Mouse (Mus musculus) embryonic facial prominence, embryonic 11.5 days (tissue): ENCODE measurements at regions not wholly inside any gene's neighbourhood (a gene's known extent, or its start where the extent isn't known, plus 50 kb on each side); places are given as distances from the start of the nearest gene placed in this dataset.

Experiments
- ATAC-seq: fragments of 200-750 bp; cut with Nextera tagmentation; replicated peaks from 2 replicates; pipeline ENCODE4 v1.8.0; 2017; ENCODE audit warnings: low read depth; ENCODE audit not compliant: insufficient number of reproducible peaks, low FRiP score, low TSS enrichment
- DNase-seq: peaks from one replicate; pipeline ENCODE4 v3.0.0-alpha.2; 2015; ENCODE audit warnings: low spot score
- H3K27ac ChIP-seq: fragments of 300-500 bp; sonication (generic); replicated peaks from 2 replicates; pipeline ENCODE4 v1.5.1; 2014; ENCODE audit warnings: mild to moderate bottlenecking, low read depth, low read length, control low read depth
- H3K27me3 ChIP-seq: fragments of 300-500 bp; sonication (generic); 2 replicates; pipeline ENCODE4 v1.6.1; 2014; ENCODE audit warnings: mild to moderate bottlenecking, low read length, moderate library complexity, mixed read lengths; ENCODE audit not compliant: control insufficient read depth, insufficient read depth
- H3K36me3 ChIP-seq: fragments of 300-500 bp; sonication (generic); replicated peaks from 2 replicates; pipeline ENCODE4 v1.6.1; 2014; ENCODE audit warnings: low read depth, mild to moderate bottlenecking, low read length, moderate library complexity, mixed read lengths; ENCODE audit not compliant: control insufficient read depth, insufficient read depth
- H3K4me1 ChIP-seq: fragments of 300-500 bp; sonication (generic); 2 replicates; pipeline ENCODE4 v1.6.1; 2014; ENCODE audit warnings: low read length, mixed read lengths; ENCODE audit not compliant: control insufficient read depth, insufficient read depth
- H3K4me2 ChIP-seq: fragments of 300-500 bp; sonication (generic); 2 replicates; pipeline ENCODE4 v1.6.1; 2014; ENCODE audit warnings: low read depth, mild to moderate bottlenecking, control low read depth, low read length, moderate library complexity
- H3K4me3 ChIP-seq: fragments of 300-500 bp; sonication (generic); 2 replicates; pipeline ENCODE4 v1.5.1; 2014; ENCODE audit warnings: low read depth, low read length, control low read depth
- H3K9ac ChIP-seq: fragments of 300-500 bp; sonication (generic); replicated peaks from 2 replicates; pipeline ENCODE4 v1.6.1; 2014; ENCODE audit warnings: mild to moderate bottlenecking, control low read depth, low read length
- H3K9me3 ChIP-seq: fragments of 300-500 bp; sonication (generic); replicated peaks from 2 replicates; pipeline ENCODE4 v1.6.1; 2016; ENCODE audit warnings: mild to moderate bottlenecking, low read length, inconsistent platforms, mixed read lengths; ENCODE audit not compliant: control insufficient read depth
- WGBS: fragments of 180-500 bp; shearing (Covaris S2); extraction: QIAGEN DNeasy Blood & Tissue Kit; methylation state at CpG from one replicate; pipeline ENCODE4 v1.1.7; 2014; 5-methylcytosine and 5-hydroxymethylcytosine counted together

GRCm38 (mm10) chr8:23563065-23564020 is 1152.2 kb downstream of the Mrps31 start:
- 6% methylated on average over 17 of the region's 18 CpGs for WGBS
- no peak overlapping the region for H3K4me3 ChIP-seq
- no peaks in the 10 kb centered on the region for H3K27me3 ChIP-seq
- no peaks in the 10 kb centered on the region for H3K36me3 ChIP-seq
- 0 out of 2 replicates have a peak, but pooled peaks have one; percentile 56 for ATAC-seq
- no peak overlapping the region for H3K27ac ChIP-seq
- DNase-seq: peak; percentile 27
- 0 out of 2 replicates have a peak overlapping the region, but pooled peaks have one; percentile 18 for H3K9ac ChIP-seq
- no peaks in the 10 kb centered on the region for H3K9me3 ChIP-seq
- H3K4me1 ChIP-seq: no peaks in the 10 kb centered on the region
- peak overlapping the region; percentile 23 for H3K4me2 ChIP-seq

GRCm38 (mm10) chr8:23567906-23568305 is 1156.7 kb downstream of the Mrps31 start:
- WGBS: 92% methylated on average over 3 of the region's 3 CpGs
- Histone ChIP-seq H3K4me1 (no peaks in the 10 kb centered on the region), H3K36me3 (no peaks in the 10 kb centered on the region), H3K27me3 (no peaks in the 10 kb centered on the region), H3K4me3 (no peak overlapping the region), H3K4me2 (no peak overlapping the region), H3K9me3 (no peaks in the 10 kb centered on the region), H3K9ac (no peak overlapping the region), H3K27ac (no peak overlapping the region)
- ATAC-seq (no peak), DNase-seq (no peak)

GRCm38 (mm10) chr8:23571338-23571737 is 1154.3 kb downstream of the Adam3 start:
- WGBS: 93% methylated on average over 1 of the region's 1 CpGs
- DNase-seq: no peak
- Histone ChIP-seq H3K4me1 (no peaks in the 10 kb centered on the region), H3K4me2 (no peak overlapping the region), H3K9ac (no peak overlapping the region), H3K4me3 (no peak overlapping the region), H3K36me3 (no peaks in the 10 kb centered on the region), H3K27ac (no peak overlapping the region), H3K27me3 (no peaks in the 10 kb centered on the region), H3K9me3 (no peaks in the 10 kb centered on the region)
- no peak for ATAC-seq

- no peak overlapping the region for H3K4me2 ChIP-seq
- no peaks in the 10 kb centered on the region for H3K9me3 ChIP-seq
- H3K9ac ChIP-seq: no peak overlapping the region
- no peak overlapping the region for H3K4me3 ChIP-seq
- H3K36me3 ChIP-seq: no peaks in the 10 kb centered on the region
- H3K27ac ChIP-seq: no peak overlapping the region
- no peaks in the 10 kb centered on the region for H3K27me3 ChIP-seq
- 88% methylated on average over 4 of the region's 4 CpGs for WGBS
- no peaks in the 10 kb centered on the region for H3K4me1 ChIP-seq
- DNase-seq (no peak), ATAC-seq (no peak)
Observed at GRCm38 (mm10) chr8:23580106-23580505, 1145.5 kb downstream of the Adam3 start.

- 90% methylated on average over 2 of the region's 2 CpGs for WGBS
- no peaks in the 10 kb centered on the region for H3K4me1 ChIP-seq
- no peaks in the 10 kb centered on the region for H3K36me3 ChIP-seq
- DNase-seq (no peak), ATAC-seq (no peak)
- no peak overlapping the region for H3K4me3 ChIP-seq
- no peak overlapping the region for H3K27ac ChIP-seq
- H3K4me2 ChIP-seq: no peak overlapping the region
- no peak overlapping the region for H3K9ac ChIP-seq
- H3K27me3 ChIP-seq: no peaks in the 10 kb centered on the region
- no peaks in the 10 kb centered on the region for H3K9me3 ChIP-seq
Observed at GRCm38 (mm10) chr8:23580701-23581100, 1145.0 kb downstream of the Adam3 start.
